ENCODE assay signal across 15 mouse cellular contexts in genomic region chr11:59336381-59336780, GRCm38 (mm10). TPM values are rescaled to one million over a fixed set of nuclear protein-coding genes. Genes with fewer than 3 reads are reported as not detected.
DNase-seq lines count a peak whose midpoint lies in the region; ATAC-seq and TF ChIP-seq lines count a peak whose summit lies in the region.
"Had no signal": no experiment of that assay in that cellular context is flagged by ENCODE, and none has a peak within 500 bp of the region (broad histone marks: within the 10 kb centered on the region; RNA-seq: fewer than 3 reads in every experiment).

No protein-coding gene starts in this region.

- no peaks in the 10 kb centered on the region for H3K36me3 ChIP-seq in forebrain, embryonic 14.5 days (ENCODE audit: control insufficient read depth, insufficient read depth, low read length)
- no peaks in the 10 kb centered on the region for H3K36me3 ChIP-seq in forebrain, embryonic 12.5 days (replicated peaks)
- H3K36me3 ChIP-seq in lung, postnatal 0 days (ENCODE audit: insufficient read depth, low read length) = no peaks in the 10 kb centered on the region
- H3K36me3 ChIP-seq in hindbrain, postnatal 0 days (ENCODE audit: insufficient read depth, low read length) = no peaks in the 10 kb centered on the region
- H3K36me3 ChIP-seq: kidney, embryonic 15.5 days; midbrain, embryonic 12.5 days had no signal

- H3K9me3 ChIP-seq in forebrain, embryonic 14.5 days (replicated peaks; ENCODE audit: control insufficient read depth, low read length) = no peaks in the 10 kb centered on the region
- no peaks in the 10 kb centered on the region for H3K9me3 ChIP-seq in forebrain, embryonic 12.5 days
- no peaks in the 10 kb centered on the region for H3K9me3 ChIP-seq in lung, postnatal 0 days (ENCODE audit: low read length)
- no peaks in the 10 kb centered on the region for H3K9me3 ChIP-seq in hindbrain, postnatal 0 days (ENCODE audit: low read length)
- H3K9me3 ChIP-seq: kidney, embryonic 15.5 days; midbrain, embryonic 12.5 days had no signal

- H3K27ac ChIP-seq in forebrain, embryonic 14.5 days (ENCODE audit: low read depth, low read length) = no peak overlapping the region; the same call in 1 of the 2 replicates
- no peak overlapping the region for H3K27ac ChIP-seq in forebrain, embryonic 12.5 days
- no peak overlapping the region for H3K27ac ChIP-seq in lung, postnatal 0 days (ENCODE audit: low read length)
- no peak overlapping the region for H3K27ac ChIP-seq in hindbrain, postnatal 0 days
- H3K27ac ChIP-seq: kidney, embryonic 15.5 days; midbrain, embryonic 12.5 days had no signal

- H3K4me3 ChIP-seq in forebrain, embryonic 14.5 days (ENCODE audit: low read depth, low read length) = no peak overlapping the region
- H3K4me3 ChIP-seq in forebrain, embryonic 12.5 days (replicated peaks) = no peak overlapping the region
- no peak overlapping the region for H3K4me3 ChIP-seq in lung, postnatal 0 days (ENCODE audit: low read depth, low read length)
- no peak overlapping the region for H3K4me3 ChIP-seq in hindbrain, postnatal 0 days (ENCODE audit: low read length)
- H3K4me3 ChIP-seq: kidney, embryonic 15.5 days; midbrain, embryonic 12.5 days had no signal

- DNase-seq in forebrain, embryonic 14.5 days (ENCODE audit: low spot score) = no peak
- no peak for DNase-seq in lung, postnatal 0 days (ENCODE audit: low spot score)
- no peak for DNase-seq in lung, postnatal 25 days (ENCODE audit: low spot score)
- peak; percentile 31 for DNase-seq in hindbrain, postnatal 0 days (ENCODE audit: low spot score)
- DNase-seq in retina, embryonic 14.5 days (ENCODE audit: low spot score) = peak; percentile 30
- DNase-seq in liver = no peak
- DNase-seq in cerebellum, postnatal 36 days = no peak
- DNase-seq: adrenal gland, adult 8-10 months; cerebellum, adult 2 months had no signal

- ATAC-seq in forebrain, embryonic 14.5 days = 0 out of 2 replicates have a peak, but pooled peaks have one; percentile 23
- no peak for ATAC-seq in forebrain, embryonic 12.5 days (ENCODE audit: low FRiP score)
- peak; percentile 65 for ATAC-seq in lung, postnatal 0 days
- ATAC-seq in hindbrain, postnatal 0 days = peak; percentile 58

- no peak overlapping the region for H3K9ac ChIP-seq in forebrain, embryonic 14.5 days (ENCODE audit: low read length)
- no peak overlapping the region for H3K9ac ChIP-seq in forebrain, embryonic 12.5 days
- H3K9ac ChIP-seq in lung, postnatal 0 days (replicated peaks; ENCODE audit: low read depth) = no peak overlapping the region
- H3K9ac ChIP-seq in hindbrain, postnatal 0 days (replicated peaks; ENCODE audit: low read length) = no peak overlapping the region
- H3K9ac ChIP-seq: kidney, embryonic 15.5 days; midbrain, embryonic 12.5 days had no signal

- WGBS in forebrain, embryonic 14.5 days = 8% methylated on average over 1 of the region's 1 CpGs
- WGBS in forebrain, embryonic 12.5 days = 14% methylated on average over 1 of the region's 1 CpGs
- 8% methylated on average over 1 of the region's 1 CpGs for WGBS in lung, postnatal 0 days
- 26% methylated on average over 1 of the region's 1 CpGs for WGBS in hindbrain, postnatal 0 days

- TF ChIP-seq EP300 in lung, postnatal 0 days (IDR thresholded peaks at IDR 0.05) = no peak

- no peaks in the 10 kb centered on the region for H3K4me1 ChIP-seq in forebrain, embryonic 14.5 days (ENCODE audit: control insufficient read depth, insufficient read depth, low read length)
- peaks cover 19% of the 10 kb centered on the region for H3K4me1 ChIP-seq in forebrain, embryonic 12.5 days
- H3K4me1 ChIP-seq in lung, postnatal 0 days (ENCODE audit: insufficient read depth, low read depth, low read length) = no peaks in the 10 kb centered on the region
- no peaks in the 10 kb centered on the region for H3K4me1 ChIP-seq in hindbrain, postnatal 0 days (ENCODE audit: insufficient read depth, low read length)

- H3K4me2 ChIP-seq in forebrain, embryonic 14.5 days (ENCODE audit: low read length) = no peak overlapping the region
- H3K4me2 ChIP-seq in forebrain, embryonic 12.5 days = no peak overlapping the region
- H3K4me2 ChIP-seq in lung, postnatal 0 days (replicated peaks; ENCODE audit: low read depth, low read length) = no peak overlapping the region
- H3K4me2 ChIP-seq in hindbrain, postnatal 0 days (ENCODE audit: low read depth, low read length) = no peak overlapping the region
- H3K4me2 ChIP-seq: heart, embryonic 11.5 days; kidney, embryonic 15.5 days; midbrain, embryonic 12.5 days had no signal

- H3K27me3 ChIP-seq in forebrain, embryonic 14.5 days (replicated peaks; ENCODE audit: control insufficient read depth, insufficient read depth, low read length) = no peaks in the 10 kb centered on the region
- H3K27me3 ChIP-seq in forebrain, embryonic 12.5 days = peaks cover 27% of the 10 kb centered on the region
- H3K27me3 ChIP-seq in lung, postnatal 0 days (replicated peaks; ENCODE audit: insufficient read depth, low read length) = no peaks in the 10 kb centered on the region
- no peaks in the 10 kb centered on the region for H3K27me3 ChIP-seq in hindbrain, postnatal 0 days (ENCODE audit: insufficient read depth, low read length)
- H3K27me3 ChIP-seq: kidney, embryonic 15.5 days had no signal

- TF ChIP-seq CTCF in lung, postnatal 0 days (IDR thresholded peaks at IDR 0.05) = peak; percentile 35
- peak; percentile 14; the same call in 1 of the 2 replicates for TF ChIP-seq CTCF in hindbrain, postnatal 0 days (IDR thresholded peaks at IDR 0.05; ENCODE audit: low read depth)

RNA-seq across cellular contexts. Expression of gene Wnt9a, which starts 29.7 kb away (rescaled TPM):
- 1.4 and 1.6 TPM in 2 replicates for polyA plus RNA-seq in forebrain, embryonic 14.5 days (2014; fragmentation: Nextera tagmentation; extraction: Ambion mirVana)
- polyA plus RNA-seq in forebrain, embryonic 12.5 days (2016; fragmentation: Nextera tagmentation; extraction: Ambion mirVana) = 4.9 and 5.3 TPM in 2 replicates
- 9.7 and 10.5 TPM in 2 replicates for polyA plus RNA-seq in lung, postnatal 0 days (2015; fragmentation: Nextera tagmentation; extraction: Ambion mirVana)
- 2.8 and 4.5 TPM in 2 replicates for total RNA-seq in hindbrain, postnatal 0 days (2014; rRNA removed)
- 2.1 and 2.3 TPM in 2 replicates for polyA plus RNA-seq in hindbrain, postnatal 0 days (2015; fragmentation: Nextera tagmentation; extraction: Ambion mirVana)
- total RNA-seq: MEL had no signal

RNA-seq across cellular contexts. Expression of gene Prss38, which starts 39.1 kb away (rescaled TPM):
- not detected in 2 replicates for polyA plus RNA-seq in forebrain, embryonic 14.5 days (2014; fragmentation: Nextera tagmentation; extraction: Ambion mirVana)
- not detected in 2 replicates for polyA plus RNA-seq in forebrain, embryonic 12.5 days (2016; fragmentation: Nextera tagmentation; extraction: Ambion mirVana)
- not detected in 2 replicates for polyA plus RNA-seq in lung, postnatal 0 days (2015; fragmentation: Nextera tagmentation; extraction: Ambion mirVana)
- not detected in 2 replicates for total RNA-seq in hindbrain, postnatal 0 days (2014; rRNA removed)
- polyA plus RNA-seq in hindbrain, postnatal 0 days (2015; fragmentation: Nextera tagmentation; extraction: Ambion mirVana) = not detected in 2 replicates
- total RNA-seq: adrenal gland, adult 8-10 months; left cerebral cortex, postnatal 10 days; MEL had no signal
- polyA plus RNA-seq: cerebellum, adult 2 months; heart, embryonic 11.5 days; kidney, embryonic 15.5 days had no signal

RNA-seq across cellular contexts. Expression of gene Wnt3a, which starts 45.8 kb away (rescaled TPM):
- polyA plus RNA-seq in forebrain, embryonic 14.5 days (2014; fragmentation: Nextera tagmentation; extraction: Ambion mirVana) = 0.61 and 1.1 TPM in 2 replicates
- polyA plus RNA-seq in forebrain, embryonic 12.5 days (2016; fragmentation: Nextera tagmentation; extraction: Ambion mirVana) = 4.9 and 6.8 TPM in 2 replicates
- 12.6 and 18.9 TPM in 2 replicates for polyA plus RNA-seq in lung, postnatal 0 days (2015; fragmentation: Nextera tagmentation; extraction: Ambion mirVana)
- total RNA-seq in hindbrain, postnatal 0 days (2014; rRNA removed) = 0.61 and 0.68 TPM in 2 replicates
- polyA plus RNA-seq in hindbrain, postnatal 0 days (2015; fragmentation: Nextera tagmentation; extraction: Ambion mirVana) = 0.31 and 0.44 TPM in 2 replicates
- total RNA-seq: adrenal gland, adult 8-10 months; left cerebral cortex, postnatal 10 days; MEL had no signal
- polyA plus RNA-seq: cerebellum, adult 2 months; heart, embryonic 11.5 days; kidney, embryonic 15.5 days had no signal

Comparison
In these comparisons a context has a peak if more than half of its experiments do, and no peak if none do; other contexts are left out.
1. DNase-seq: peak in hindbrain, postnatal 0 days (single experiment) and retina, embryonic 14.5 days (single experiment); none in forebrain, embryonic 14.5 days (single experiment), lung, postnatal 0 days (single experiment), lung, postnatal 25 days (single experiment), liver (single experiment) and cerebellum, postnatal 36 days (0 of 2).